Mouse (Mus musculus) layer of hippocampus, adult 11-12 months (tissue): ENCODE data around the gene Edem3.

Experiments
- DNase-seq: peaks from one replicate; pipeline ENCODE4 v3.0.0; 2022; ENCODE audit warnings: low spot score

Gene Edem3

GRCm38 (mm10) chr1:151864326-151864725 lies 109.2 kb downstream of the Edem3 start:
- DNase-seq, result no peak
